Mouse (Mus musculus): Measurements from ENCODE around the gene Asgr1. TPM values are rescaled to one million over a fixed set of nuclear protein-coding genes. Genes with fewer than 3 reads are reported as not detected.

The Asgr1 gene
- total and polyA plus RNA-seq, 3 experiments: not detected

GRCm38 (mm10) chr11:70079928-70080327, 26.0 kb downstream of the Asgr1 start:
- H3K79me2 ChIP-seq (replicated peaks; ENCODE audit: control insufficient read depth, extremely low read depth, insufficient read depth, poor library complexity, severe bottlenecking): no peaks in the 10 kb centered on the region
- no peak overlapping the region for H3K27ac ChIP-seq (ENCODE audit: insufficient read depth, low read depth)
- no peaks in the 10 kb centered on the region for H3K27me3 ChIP-seq (replicated peaks)
- in situ Hi-C loops (cut with MboI; ENCODE audit: low pct_ligation_motif_present, low pct_unique_long_range_greater_than_20kb, low sequenced_read_pairs) (no loop called here), dilution Hi-C loops (cut with MboI; ENCODE audit: extremely low pct_ligation_motif_present, extremely low pct_unique_long_range_greater_than_20kb, low sequenced_read_pairs) (no loop called here)
- no peak overlapping the region for H3K9ac ChIP-seq (ENCODE audit: insufficient read depth, low read depth)
- TF ChIP-seq MXI1 (IDR thresholded peaks at IDR 0.05; ENCODE audit: low read depth, low read length) (no peak), ELF1 (IDR thresholded peaks at IDR 0.05; ENCODE audit: low read depth, low read length) (no peak), ZNF384 (IDR thresholded peaks at IDR 0.05; ENCODE audit: low read depth, low read length) (no peak), UBTF (IDR thresholded peaks at IDR 0.05; ENCODE audit: low read depth, low read length) (no peak), ZKSCAN1 (IDR thresholded peaks at IDR 0.05; ENCODE audit: borderline replicate concordance, low read depth, low read length) (no peak), EP300 (IDR thresholded peaks at IDR 0.05; ENCODE audit: low read length) (no peak), BHLHE40 (IDR thresholded peaks at IDR 0.05; ENCODE audit: low read depth, low read length) (peak; percentile 89), CTCF (conservative IDR thresholded peaks at IDR 0.05 in 1 of 2, IDR thresholded peaks at IDR 0.05 in 1 of 2; ENCODE audit: low read depth in 2 of 2, low read length in 2 of 2) (peak in 1 of 2 experiments; percentile 24; a peak in 2 of 4 replicates), MAX (IDR thresholded peaks at IDR 0.05; ENCODE audit: low read length) (peak; percentile 54), USF2 (conservative IDR thresholded peaks at IDR 0.05; ENCODE audit: low read depth, low read length) (0 out of 2 replicates have a peak, but pooled peaks have one; percentile 13), MAFK (IDR thresholded peaks at IDR 0.05; ENCODE audit: insufficient replicate concordance, low read length) (no peak), GABPA (IDR thresholded peaks at IDR 0.05; ENCODE audit: insufficient replicate concordance, low read depth, low read length) (no peak), MYC (IDR thresholded peaks at IDR 0.05; ENCODE audit: low read depth, low read length) (no peak), ZMIZ1 (IDR thresholded peaks at IDR 0.05; ENCODE audit: low read depth, low read length) (no peak), SMC3 (IDR thresholded peaks at IDR 0.05; ENCODE audit: low read depth, low read length) (no peak), JUND (conservative IDR thresholded peaks at IDR 0.05; ENCODE audit: low read depth, low read length) (no peak), TCF12 (IDR thresholded peaks at IDR 0.05; ENCODE audit: low read depth, low read length) (no peak), POLR2A (IDR thresholded peaks at IDR 0.05; ENCODE audit: low read depth, low read length) (no peak), IRF4 (IDR thresholded peaks at IDR 0.05; ENCODE audit: low read depth, low read length) (no peak), PAX5 (IDR thresholded peaks at IDR 0.05; ENCODE audit: low read length) (no peak), CHD2 (IDR thresholded peaks at IDR 0.05; ENCODE audit: low read length) (no peak), CHD1 (IDR thresholded peaks at IDR 0.05; ENCODE audit: low read depth, low read length) (no peak), HCFC1 (IDR thresholded peaks at IDR 0.05; ENCODE audit: low read depth, low read length) (no peak), TBP (conservative IDR thresholded peaks at IDR 0.05; ENCODE audit: low read depth, low read length) (no peak), MEF2A (IDR thresholded peaks at IDR 0.05; ENCODE audit: borderline replicate concordance, low read depth, low read length) (no peak), SIN3A (IDR thresholded peaks at IDR 0.05; ENCODE audit: low read length) (no peak), KAT2A (IDR thresholded peaks at IDR 0.05; ENCODE audit: insufficient replicate concordance, low read length) (no peak), ETS1 (conservative IDR thresholded peaks at IDR 0.05; ENCODE audit: low read depth, low read length) (no peak), ZC3H11A (IDR thresholded peaks at IDR 0.05; ENCODE audit: low read depth, low read length) (no peak), POLR2AphosphoS2 (IDR thresholded peaks at IDR 0.05; ENCODE audit: low read depth, low read length) (no peak), E2F4 (IDR thresholded peaks at IDR 0.05; ENCODE audit: insufficient replicate concordance, low read depth, low read length) (no peak), RCOR1 (conservative IDR thresholded peaks at IDR 0.05; ENCODE audit: low read depth, low read length) (no peak), NRF1 (IDR thresholded peaks at IDR 0.05; ENCODE audit: low read depth, low read length) (no peak), MAZ (IDR thresholded peaks at IDR 0.05; ENCODE audit: low read depth, low read length) (no peak), NELFE (IDR thresholded peaks at IDR 0.05; ENCODE audit: low read depth, low read length) (no peak), RAD21 (IDR thresholded peaks at IDR 0.05; ENCODE audit: low read depth, low read length) (peak; percentile 4), USF1 (IDR thresholded peaks at IDR 0.05; ENCODE audit: low read depth, low read length) (peak; percentile 62), JUN (IDR thresholded peaks at IDR 0.05; ENCODE audit: insufficient read depth, low read depth, low read length) (no peak)
- H3K36me3 ChIP-seq (replicated peaks in 1 of 2; ENCODE audit: control insufficient read depth in 1 of 2, insufficient read depth in 1 of 2, low read length in 1 of 2): no peaks in the 10 kb centered on the region
- H3K4me2 ChIP-seq (ENCODE audit: insufficient read depth, low read depth, poor library complexity, severe bottlenecking): no peak overlapping the region
- H3K4me1 ChIP-seq (ENCODE audit: control insufficient read depth in 1 of 2, insufficient read depth in 2 of 2): peaks cover 15 to 41% of the 10 kb centered on the region in 2 experiments
- peaks cover 5% of the 10 kb centered on the region for H3K9me3 ChIP-seq (replicated peaks; ENCODE audit: low read length)
- H3K4me3 ChIP-seq (replicated peaks in 1 of 3; ENCODE audit: low read depth in 2 of 3, low read length in 2 of 3, poor library complexity in 1 of 3): no peak overlapping the region
- DNase-seq (ENCODE audit: extremely low read depth): peak; percentile 24
